Mouse (Mus musculus) neural tube, postnatal 0 days (tissue): ENCODE measurements around the gene Prpf31. TPM values are rescaled to one million over a fixed set of nuclear protein-coding genes. Genes with fewer than 3 reads are reported as not detected.

Experiments
- microRNA-seq: library from miRNA; unstranded; fragments of <30 nt; microRNA quantifications from one replicate; pipeline ENCODE4, GENCODE M21; 2016
- polyA plus RNA-seq: library from polyadenylated mRNA; unstranded; fragments of >200 nt; fragmentation: Nextera tagmentation; extraction: Ambion mirVana; gene quantifications from 2 replicates; pipeline ENCODE4 v1.2.1, GENCODE M21; 2015

The Prpf31 gene
- polyA plus RNA-seq, result 67.2 and 73.1 TPM in 2 replicates

DNA sequence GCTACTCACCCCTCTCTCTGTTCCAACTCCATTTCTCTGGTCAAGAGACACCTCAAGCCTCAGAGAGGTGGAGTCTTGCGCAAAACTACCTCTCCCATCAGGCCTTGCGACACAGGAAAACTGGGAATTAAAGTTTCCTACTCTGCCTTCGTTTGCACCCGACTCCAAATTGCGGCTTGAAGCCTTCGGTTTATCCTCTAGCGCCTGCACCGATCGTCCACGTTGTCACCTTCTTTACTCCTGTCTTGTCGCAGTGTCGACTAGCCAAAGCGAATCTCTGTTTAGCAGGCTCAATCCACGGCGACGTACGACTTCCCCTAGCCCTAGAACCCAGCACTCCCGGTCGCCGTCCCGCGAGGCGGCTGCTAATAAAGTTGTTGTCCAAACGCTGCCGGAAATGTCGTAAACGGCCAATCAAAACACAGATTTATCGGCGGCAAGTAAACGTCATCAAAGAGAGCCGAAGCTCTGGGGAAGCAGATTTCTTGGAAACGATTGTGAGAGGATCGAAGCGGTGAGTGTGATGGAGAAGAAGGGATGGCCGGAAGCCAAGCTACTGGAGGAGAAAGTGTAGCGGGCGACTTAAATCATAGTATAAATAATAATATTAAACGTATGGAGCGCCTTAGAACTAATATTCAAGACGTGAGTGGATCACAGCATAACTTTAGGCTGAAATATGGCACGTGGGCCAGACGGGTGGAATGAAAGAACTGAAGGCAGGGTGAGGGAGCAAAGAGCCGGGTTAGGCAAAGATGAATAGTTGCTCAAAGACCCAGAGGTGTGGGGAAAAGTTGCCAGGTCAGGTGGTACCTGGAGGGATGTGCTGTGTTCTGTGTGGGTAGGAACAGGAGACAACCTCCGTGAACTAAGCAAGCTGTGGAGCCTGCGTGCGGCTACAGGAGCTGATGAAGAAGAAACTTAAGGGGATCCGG lies at the start of gene Prpf31, which contains the start of gene Tfpt:
Prpf31 (plus strand) TSS at position 443 of the 935 bp plus-strand sequence.
Tfpt (minus strand) TSS at position 387 of the 935 bp plus-strand sequence.

DNA sequence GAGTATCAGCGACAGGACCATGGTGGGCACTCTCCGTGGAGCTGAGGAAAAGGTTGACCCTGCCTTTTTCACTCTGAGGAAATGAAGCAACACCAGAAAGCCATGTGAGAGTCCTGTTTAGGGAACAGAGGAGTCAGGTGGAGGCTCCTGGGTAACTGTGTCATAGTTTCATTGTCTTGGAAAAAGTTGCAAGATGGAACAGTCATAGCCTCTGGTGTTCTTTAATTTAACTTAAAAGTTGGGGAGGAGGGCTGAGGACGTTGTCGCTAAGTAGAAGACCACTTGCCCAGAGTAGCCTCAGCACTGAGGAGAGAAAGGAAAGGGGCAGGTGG lies 13.8 kb upstream of the Prpf31 start, which contains the start of gene Oscar:
Oscar (minus strand) TSS at position 101 of the 332 bp plus-strand sequence.

DNA sequence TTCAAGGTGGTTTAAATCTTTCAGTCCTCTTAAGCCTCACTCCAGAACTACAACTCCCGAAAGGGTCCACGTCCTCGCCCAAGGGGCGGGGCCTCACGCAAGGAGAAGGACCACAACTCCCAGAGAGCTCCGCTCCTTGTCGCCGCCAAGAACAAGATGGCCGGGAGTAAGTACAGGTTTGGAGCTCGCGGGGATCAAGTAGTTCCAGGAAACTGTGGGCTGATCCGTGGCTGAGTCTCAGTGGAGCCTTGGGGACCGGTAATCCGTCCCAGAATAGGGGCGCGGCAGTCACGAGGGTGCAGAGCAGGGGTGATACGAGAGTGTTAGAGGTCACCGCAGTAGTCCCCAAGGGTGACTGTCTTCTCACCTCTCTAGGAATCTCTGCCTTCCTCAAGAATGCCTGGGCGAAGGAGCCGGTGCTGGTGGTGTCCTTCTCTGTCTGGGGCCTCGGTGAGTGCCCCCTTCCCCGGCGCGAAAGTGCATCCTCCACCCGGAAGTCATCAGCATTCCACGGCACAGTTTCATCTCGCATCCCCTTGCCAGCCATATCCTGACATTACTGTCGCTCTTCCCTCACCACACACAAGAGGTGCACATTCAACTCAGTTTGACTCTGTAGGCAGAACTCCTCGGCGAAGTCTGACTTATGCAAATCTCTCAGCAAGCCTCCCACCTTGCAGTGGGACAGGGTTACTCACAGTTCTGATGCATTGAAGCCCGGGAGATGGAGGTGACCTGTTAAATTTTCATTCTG lies 12.4 kb upstream of the Prpf31 start, which contains the start of gene Ndufa3:
Ndufa3 (plus strand) TSS at position 132 of the 754 bp plus-strand sequence.

DNA sequence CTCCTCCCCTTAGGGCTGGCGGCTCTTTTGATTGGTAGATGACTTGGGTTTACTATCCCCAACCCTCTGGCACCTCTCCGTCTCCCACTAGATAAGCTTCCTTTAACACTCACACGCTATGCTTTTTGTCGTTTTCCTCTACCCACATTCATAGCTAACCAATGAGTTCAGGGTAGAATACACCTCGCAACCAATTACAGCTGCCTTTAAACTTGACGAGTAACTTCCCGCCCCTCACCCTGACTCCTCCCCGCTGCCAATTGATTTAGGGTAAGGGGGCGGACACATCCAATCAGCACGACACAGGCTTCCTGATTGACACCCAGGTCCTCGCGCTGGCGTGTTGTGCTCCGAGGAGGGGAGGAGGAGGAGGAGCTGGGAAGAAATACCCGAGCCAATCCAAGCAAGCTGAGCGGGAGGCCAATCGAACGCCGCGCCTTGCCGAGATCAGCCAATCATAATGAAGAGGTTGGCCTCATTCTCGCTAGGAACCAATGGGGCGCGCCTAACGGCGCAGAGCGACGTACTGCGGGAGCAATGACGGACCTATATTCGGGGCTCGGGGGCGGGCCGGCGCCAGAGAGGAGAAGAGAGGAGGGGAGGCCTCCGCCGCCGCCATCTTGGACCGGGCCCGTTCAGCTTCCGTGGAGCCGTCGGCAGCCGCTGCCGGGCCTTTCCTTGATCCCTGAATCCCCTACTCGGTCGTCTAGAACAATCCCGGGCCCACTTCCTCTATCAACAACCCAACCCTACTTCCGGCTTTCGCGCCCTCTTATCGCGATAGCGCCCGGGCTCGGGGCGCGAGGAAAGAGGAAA lies 15.1 kb downstream of the Prpf31 start, which contains the start of gene Cnot3:
Cnot3 (plus strand) TSS at position 597 of the 816 bp plus-strand sequence.

DNA sequence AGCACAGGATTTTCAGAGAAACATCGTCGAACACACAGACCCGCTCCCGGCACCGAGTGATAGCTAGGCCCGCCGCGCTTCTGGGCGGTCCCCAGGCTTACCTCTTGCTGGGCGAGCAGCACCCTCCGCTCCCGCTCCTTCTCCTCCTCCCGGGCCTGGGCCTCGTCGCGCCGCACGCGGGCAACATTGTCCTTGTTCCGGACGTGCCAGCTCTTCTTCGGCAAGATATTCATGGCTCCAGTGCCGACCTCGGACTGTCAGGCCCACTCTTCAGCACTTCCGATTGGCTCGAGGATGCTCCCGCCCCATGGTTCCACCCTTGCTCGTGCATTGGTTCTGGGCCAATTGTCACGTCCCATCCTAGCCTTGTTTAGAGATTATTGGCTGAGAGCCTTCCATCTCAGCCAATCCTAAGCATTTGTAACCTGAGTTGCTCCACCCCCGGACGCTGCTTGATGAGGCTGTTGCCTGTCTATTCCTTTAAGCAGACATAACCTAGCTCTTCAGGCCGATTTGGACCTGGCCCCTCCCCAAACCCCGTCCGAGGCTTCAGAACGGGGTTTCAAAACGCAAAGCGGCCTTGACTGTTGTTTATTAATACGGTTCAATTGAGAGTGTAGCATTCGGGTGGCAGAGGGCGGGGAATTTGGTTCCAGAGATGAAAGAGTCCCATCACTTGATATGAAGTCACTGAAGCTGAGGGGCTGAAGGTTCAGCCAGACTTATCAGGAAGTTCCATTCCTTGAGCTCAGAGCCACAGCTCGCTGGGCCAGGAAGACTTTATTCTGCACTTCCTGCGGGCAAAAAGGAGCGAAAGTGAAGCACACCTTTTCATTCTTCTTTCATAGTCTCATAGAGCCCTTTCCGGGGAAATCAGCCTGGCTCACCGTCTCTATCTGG lies 35.7 kb downstream of the Prpf31 start, which contains the start of gene Leng1:
Leng1 (minus strand) TSS at position 626 of the 900 bp plus-strand sequence.

DNA sequence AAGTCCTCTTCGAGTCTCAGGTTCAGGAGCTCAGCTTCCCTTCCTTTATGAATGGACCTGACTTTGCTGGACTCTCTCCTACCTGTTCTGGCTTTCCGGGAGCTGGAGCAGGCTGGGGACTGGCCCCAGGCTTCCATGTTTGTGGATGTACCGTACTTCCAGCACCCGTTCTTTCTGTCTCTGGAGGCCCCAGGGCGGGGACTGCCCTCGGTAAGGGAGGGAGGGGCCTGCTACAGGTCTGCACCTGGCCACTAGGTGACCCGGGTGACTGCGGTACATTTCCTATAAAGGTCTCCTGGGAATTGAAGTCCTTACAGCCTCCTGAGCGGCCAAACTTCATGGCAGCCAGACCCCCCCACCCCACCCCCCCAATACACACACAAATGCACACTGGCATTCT lies 47.6 kb downstream of the Prpf31 start, which contains the start of gene Tmc4:
Tmc4 (minus strand) TSS at position 212 of the 400 bp plus-strand sequence.

Small RNA genes lying within 50 kb of the gene (microRNA-seq; reads per million reads assigned to microRNA genes)
- not detected for gene Gm25100
- gene Mir3572, result 2.9 reads per million, percentile 1 among the genes with 10 or more reads in this experiment

Other genes with a start within 250 kb of the Prpf31 start
- 13.2 and 17.7 TPM in 2 replicates for gene Cacng8, start 239.3 kb upstream of the Prpf31 start, polyA plus RNA-seq
- 0.12 and 0.29 TPM in 2 replicates for gene Cacng6, start 205.8 kb upstream of the Prpf31 start, polyA plus RNA-seq
- 0.09 TPM in 1 of 2 replicates, not detected in the other for gene Tarm1, start 127.4 kb upstream of the Prpf31 start, polyA plus RNA-seq
- 0.70 and 0.81 TPM in 2 replicates for gene Oscar, start 13.8 kb upstream of the Prpf31 start, polyA plus RNA-seq
- 763 and 806 TPM in 2 replicates for gene Ndufa3, start 12.6 kb upstream of the Prpf31 start, polyA plus RNA-seq
- gene Tfpt, start 56 bp upstream of the Prpf31 start, polyA plus RNA-seq, result 39.5 and 40.5 TPM in 2 replicates
- gene Cnot3, start 15.3 kb downstream of the Prpf31 start, polyA plus RNA-seq, result 26.0 and 32.7 TPM in 2 replicates
- 13.7 and 13.8 TPM in 2 replicates for gene Leng1, start 35.9 kb downstream of the Prpf31 start, polyA plus RNA-seq
- gene Tmc4, start 47.6 kb downstream of the Prpf31 start, polyA plus RNA-seq, result 5.1 and 5.2 TPM in 2 replicates
- 279 and 315 TPM in 2 replicates for gene Tsen34, start 62.9 kb downstream of the Prpf31 start, polyA plus RNA-seq
- 133 and 139 TPM in 2 replicates for gene Mboat7, start 63.5 kb downstream of the Prpf31 start, polyA plus RNA-seq
- gene Rps9, start 74.0 kb downstream of the Prpf31 start, polyA plus RNA-seq, result 694 and 758 TPM in 2 replicates
- 0.37 and 0.45 TPM in 2 replicates for gene Pirb, start 90.4 kb downstream of the Prpf31 start, polyA plus RNA-seq
- not detected in 2 replicates for gene Gm15448, start 195.7 kb downstream of the Prpf31 start, polyA plus RNA-seq
- 0.12 TPM in 1 of 2 replicates, not detected in the other for gene Pira2, start 215.1 kb downstream of the Prpf31 start, polyA plus RNA-seq